Mouse (Mus musculus): ENCODE measurements around the gene Tmem199. TPM values are rescaled to one million over a fixed set of nuclear protein-coding genes. Genes with fewer than 3 reads are reported as not detected.

Gene Tmem199
- polyA plus RNA-seq, 1 experiment from 2014 or later, result 57.0 TPM

DNA sequence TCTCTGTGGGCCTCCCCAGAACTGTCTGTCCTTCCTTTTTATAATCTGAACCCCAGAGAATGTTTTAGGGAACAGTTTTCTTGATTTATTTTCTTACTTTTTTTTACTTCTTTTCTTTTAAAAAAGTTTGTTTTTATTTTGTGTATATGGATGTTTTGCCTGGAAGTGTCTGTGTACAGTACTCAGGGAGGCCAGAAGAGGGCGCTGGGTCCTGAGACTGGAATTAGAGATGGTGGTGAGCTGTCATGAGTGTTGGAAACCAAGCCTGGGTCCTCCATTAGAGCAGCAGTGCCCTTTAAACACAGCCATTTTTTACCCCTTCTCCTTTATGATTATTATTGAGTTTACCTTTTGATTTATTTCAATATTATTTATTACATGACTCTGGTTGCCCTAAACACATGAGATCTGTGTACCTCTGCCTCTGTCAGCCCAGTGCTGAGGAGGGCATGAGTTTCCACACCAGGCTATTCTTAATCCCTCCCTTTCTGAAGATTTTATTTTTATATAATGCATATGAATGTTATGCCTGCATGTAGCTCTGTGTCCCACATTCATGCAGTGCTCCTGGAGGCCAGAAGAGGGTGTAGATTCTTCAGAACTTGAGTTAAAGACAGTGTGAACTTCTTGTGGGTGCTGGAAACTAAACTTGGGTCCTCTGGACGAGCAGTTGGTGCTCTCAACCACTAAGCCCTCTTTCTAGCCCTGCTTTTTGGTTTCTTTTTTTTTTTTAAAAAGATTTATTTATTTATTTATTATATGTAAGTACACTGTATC lies 3.8 kb upstream of the Tmem199 start:
- H3K36me3 ChIP-seq (ENCODE audit: control insufficient read depth, insufficient read depth, low read length), result peaks cover 39% of the 10 kb centered on the region
- no peak overlapping the region for H3K27ac ChIP-seq (ENCODE audit: low read depth, low read length)
- 65% methylated on average over 2 of the region's 2 CpGs for WGBS (ENCODE audit: insufficient replicate concordance)
- H3K4me1 ChIP-seq (ENCODE audit: control insufficient read depth, insufficient read depth, low read length), result peaks cover 14% of the 10 kb centered on the region
- ATAC-seq (replicated peaks; ENCODE audit: insufficient number of reproducible peaks, low FRiP score, low TSS enrichment), result no peak
- no peak overlapping the region for H3K4me2 ChIP-seq
- H3K9me3 ChIP-seq (replicated peaks; ENCODE audit: control insufficient read depth, low read length), result no peaks in the 10 kb centered on the region
- H3K4me3 ChIP-seq (ENCODE audit: low read depth, low read length), result no peak overlapping the region
- no peak overlapping the region for H3K9ac ChIP-seq (ENCODE audit: low read depth, low read length)
- H3K27me3 ChIP-seq (ENCODE audit: control insufficient read depth, insufficient read depth, low read length), result no peaks in the 10 kb centered on the region

DNA sequence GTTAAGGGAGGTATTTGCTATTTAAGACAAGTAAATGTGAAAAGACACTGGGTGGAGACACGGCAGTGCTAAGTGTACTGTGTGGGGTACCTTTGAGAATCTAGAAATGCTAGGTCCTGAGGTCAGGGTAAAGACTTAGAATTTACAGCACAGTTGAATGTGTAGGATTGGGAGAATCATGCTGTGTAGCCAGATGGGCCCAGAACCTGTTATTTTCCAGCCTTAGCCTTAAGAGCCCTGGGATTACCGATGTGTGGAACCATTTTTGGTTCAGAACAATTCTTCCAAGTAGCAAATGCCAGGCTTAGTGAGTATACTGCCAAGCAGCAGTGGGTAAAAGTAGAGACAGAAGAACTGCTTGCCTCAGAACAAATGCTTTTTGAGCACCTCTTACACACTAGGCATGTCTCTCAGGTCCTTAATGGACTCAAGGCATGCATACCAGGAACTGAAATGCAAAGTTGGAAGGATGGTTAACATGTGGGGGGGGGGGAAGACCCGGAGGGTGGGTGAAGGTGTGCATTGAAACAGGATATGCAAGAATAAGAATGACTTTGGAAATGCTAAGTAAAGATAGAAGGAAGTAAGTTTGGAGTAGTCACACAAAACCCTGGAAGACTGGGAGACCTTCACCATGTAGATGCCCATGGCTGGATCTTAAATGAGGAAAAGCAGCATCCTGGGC lies 1.3 kb upstream of the Tmem199 start:
- H3K9me3 ChIP-seq (replicated peaks; ENCODE audit: control insufficient read depth, low read length), result no peaks in the 10 kb centered on the region
- ATAC-seq (replicated peaks; ENCODE audit: insufficient number of reproducible peaks, low FRiP score, low TSS enrichment), result no peak
- 77% methylated on average over 3 of the region's 3 CpGs for WGBS (ENCODE audit: insufficient replicate concordance)
- peaks cover 29% of the 10 kb centered on the region for H3K36me3 ChIP-seq (ENCODE audit: control insufficient read depth, insufficient read depth, low read length)
- peak overlapping the region; percentile 99 for H3K9ac ChIP-seq (ENCODE audit: low read depth, low read length)
- peaks cover 14% of the 10 kb centered on the region for H3K4me1 ChIP-seq (ENCODE audit: control insufficient read depth, insufficient read depth, low read length)
- H3K4me2 ChIP-seq, result peak overlapping the region; percentile 62
- H3K27ac ChIP-seq (ENCODE audit: low read depth, low read length), result no peak overlapping the region
- H3K4me3 ChIP-seq (ENCODE audit: low read depth, low read length), result peak overlapping the region; percentile 91
- no peaks in the 10 kb centered on the region for H3K27me3 ChIP-seq (ENCODE audit: control insufficient read depth, insufficient read depth, low read length)

DNA sequence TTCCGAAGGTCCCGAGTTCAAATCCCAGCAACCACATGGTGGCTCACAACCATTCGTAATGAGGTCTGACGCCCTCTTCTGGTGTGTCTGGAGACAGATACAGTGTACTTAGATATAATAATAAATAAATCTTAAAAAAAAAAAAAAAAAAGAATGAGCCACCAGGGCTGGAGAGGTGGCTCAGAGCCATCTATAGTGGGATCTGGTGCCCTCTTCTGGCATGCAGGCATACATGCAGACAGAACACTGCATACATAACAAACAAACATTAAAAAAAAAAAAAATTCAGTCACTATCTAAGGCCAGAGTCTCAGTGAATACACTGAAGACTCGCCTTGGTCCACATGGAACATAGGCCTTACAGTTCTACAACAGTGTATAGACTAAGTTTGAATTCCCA lies 2.8 kb downstream of the Tmem199 start:
- ATAC-seq (replicated peaks; ENCODE audit: insufficient number of reproducible peaks, low FRiP score, low TSS enrichment), result no peak
- no peak overlapping the region for H3K4me2 ChIP-seq
- no peaks in the 10 kb centered on the region for H3K9me3 ChIP-seq (replicated peaks; ENCODE audit: control insufficient read depth, low read length)
- H3K36me3 ChIP-seq (ENCODE audit: control insufficient read depth, insufficient read depth, low read length), result peaks cover 12% of the 10 kb centered on the region
- H3K27me3 ChIP-seq (ENCODE audit: control insufficient read depth, insufficient read depth, low read length), result no peaks in the 10 kb centered on the region
- H3K4me1 ChIP-seq (ENCODE audit: control insufficient read depth, insufficient read depth, low read length), result peaks cover 14% of the 10 kb centered on the region
- H3K4me3 ChIP-seq (ENCODE audit: low read depth, low read length), result no peak overlapping the region
- H3K27ac ChIP-seq (ENCODE audit: low read depth, low read length), result no peak overlapping the region
- WGBS (ENCODE audit: insufficient replicate concordance), result 78% methylated on average over 5 of the region's 5 CpGs
- H3K9ac ChIP-seq (ENCODE audit: low read depth, low read length), result no peak overlapping the region

DNA sequence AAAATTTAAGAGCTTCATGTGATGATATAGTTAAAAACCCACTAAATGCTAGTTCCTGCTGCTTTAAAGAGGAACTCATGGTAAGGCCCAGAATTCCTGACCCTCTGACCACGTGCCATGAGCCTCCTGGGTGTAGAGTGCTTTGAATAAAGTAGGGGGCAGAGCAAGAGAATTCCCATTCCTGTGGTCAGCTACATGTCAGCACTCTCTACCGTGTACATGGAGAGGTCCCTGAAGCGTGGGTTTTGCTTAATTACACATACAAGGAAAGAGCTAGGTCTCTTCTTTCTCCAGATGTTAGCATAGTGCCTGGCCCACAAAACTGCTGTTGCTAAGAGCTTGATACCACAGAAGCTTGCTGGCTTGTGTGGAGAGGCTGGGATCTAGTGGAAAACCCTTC lies 6.5 kb downstream of the Tmem199 start:
- H3K9me3 ChIP-seq (replicated peaks; ENCODE audit: control insufficient read depth, low read length), result no peaks in the 10 kb centered on the region
- H3K4me2 ChIP-seq, result no peak overlapping the region
- no peak overlapping the region for H3K4me3 ChIP-seq (ENCODE audit: low read depth, low read length)
- no peak for ATAC-seq (replicated peaks; ENCODE audit: insufficient number of reproducible peaks, low FRiP score, low TSS enrichment)
- 77% methylated on average over 3 of the region's 3 CpGs for WGBS (ENCODE audit: insufficient replicate concordance)
- peaks cover 12% of the 10 kb centered on the region for H3K36me3 ChIP-seq (ENCODE audit: control insufficient read depth, insufficient read depth, low read length)
- no peaks in the 10 kb centered on the region for H3K4me1 ChIP-seq (ENCODE audit: control insufficient read depth, insufficient read depth, low read length)
- no peak overlapping the region for H3K27ac ChIP-seq (ENCODE audit: low read depth, low read length)
- H3K27me3 ChIP-seq (ENCODE audit: control insufficient read depth, insufficient read depth, low read length), result peaks cover 12% of the 10 kb centered on the region
- H3K9ac ChIP-seq (ENCODE audit: low read depth, low read length), result no peak overlapping the region

DNA sequence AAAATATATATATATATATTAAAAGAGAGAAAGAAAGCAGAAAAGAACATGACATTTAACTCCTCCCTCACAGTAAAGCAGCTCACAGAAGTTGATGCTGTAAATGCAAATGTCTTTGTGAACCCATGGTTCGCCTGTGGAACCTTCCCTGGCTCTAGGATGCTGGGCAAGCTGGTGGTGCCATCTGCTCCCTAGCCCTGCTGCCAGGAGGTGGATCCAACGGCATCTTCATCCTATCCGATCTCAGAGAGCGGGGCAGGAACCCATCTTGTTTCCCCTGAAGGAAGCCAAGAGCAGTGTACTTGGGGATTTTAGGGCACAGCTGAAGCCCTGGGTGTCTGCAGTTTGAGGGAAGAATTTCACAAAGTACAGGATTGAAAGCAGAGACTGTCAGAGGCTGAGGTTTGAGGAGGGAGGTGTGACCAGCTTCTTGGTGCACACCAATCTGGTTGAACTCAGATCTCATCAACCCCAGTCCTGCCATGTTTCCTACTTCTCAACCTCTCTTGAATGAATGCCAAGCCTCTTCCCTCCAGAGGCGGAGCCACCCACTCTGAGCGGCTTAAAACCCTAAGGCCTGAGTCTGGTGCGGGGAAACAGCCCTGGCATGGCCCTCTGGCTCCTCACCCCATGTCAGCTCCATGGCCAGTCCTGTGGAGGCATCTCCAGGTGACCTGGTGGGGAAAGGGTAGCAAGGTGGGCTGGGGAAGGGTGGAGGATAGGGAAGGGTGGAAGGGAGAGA lies 8.9 kb downstream of the Tmem199 start, which contains the start of gene Sebox:
Gene Sebox, plus strand, starts transcription at position 539 of the 742 bp plus-strand sequence.
- Histone ChIP-seq H3K4me2 (no peak within 1 kb of the TSS), H3K9ac (ENCODE audit: low read depth, low read length) (no peak within 1 kb of the TSS), H3K4me3 (ENCODE audit: low read depth, low read length) (no peak within 1 kb of the TSS), H3K27ac (ENCODE audit: low read depth, low read length) (no peak within 1 kb of the TSS), H3K4me1 (ENCODE audit: control insufficient read depth, insufficient read depth, low read length) (no peaks in the 10 kb centered on the region), H3K36me3 (ENCODE audit: control insufficient read depth, insufficient read depth, low read length) (peaks cover 5% of the 10 kb centered on the region), H3K9me3 (replicated peaks; ENCODE audit: control insufficient read depth, low read length) (no peaks in the 10 kb centered on the region), H3K27me3 (ENCODE audit: control insufficient read depth, insufficient read depth, low read length) (peaks cover 34% of the 10 kb centered on the region)
- 69% methylated on average over 7 of the region's 7 CpGs for WGBS (ENCODE audit: insufficient replicate concordance)
- ATAC-seq (replicated peaks; ENCODE audit: insufficient number of reproducible peaks, low FRiP score, low TSS enrichment), result no peak

DNA sequence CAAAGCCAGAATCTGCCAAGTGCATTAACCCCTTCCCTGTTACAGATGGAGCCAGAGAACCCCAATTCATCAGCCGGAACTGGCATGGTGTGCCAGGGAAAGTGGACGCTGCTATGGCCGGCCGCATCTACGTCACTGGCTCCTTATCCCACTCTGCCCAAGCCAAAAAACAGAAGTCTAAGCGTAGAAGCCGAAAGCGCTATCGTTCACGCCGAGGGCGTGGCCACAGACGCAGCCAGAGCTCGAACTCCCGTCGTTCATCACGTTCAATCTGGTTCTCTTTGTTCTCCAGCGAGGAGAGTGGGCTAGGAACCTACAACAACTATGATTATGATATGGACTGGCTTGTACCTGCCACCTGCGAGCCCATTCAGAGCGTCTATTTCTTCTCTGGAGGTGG lies 10.4 kb downstream of the Tmem199 start:
- no peak for ATAC-seq (replicated peaks; ENCODE audit: insufficient number of reproducible peaks, low FRiP score, low TSS enrichment)
- Histone ChIP-seq H3K4me1 (ENCODE audit: control insufficient read depth, insufficient read depth, low read length) (peaks cover 9% of the 10 kb centered on the region; the same call in 1 of the 2 replicates), H3K27me3 (ENCODE audit: control insufficient read depth, insufficient read depth, low read length) (peaks cover 48% of the 10 kb centered on the region), H3K4me2 (no peak overlapping the region), H3K9me3 (replicated peaks; ENCODE audit: control insufficient read depth, low read length) (no peaks in the 10 kb centered on the region), H3K27ac (ENCODE audit: low read depth, low read length) (no peak overlapping the region), H3K36me3 (ENCODE audit: control insufficient read depth, insufficient read depth, low read length) (peaks cover under 1% of the 10 kb centered on the region; the same call in 1 of the 2 replicates), H3K4me3 (ENCODE audit: low read depth, low read length) (no peak overlapping the region), H3K9ac (ENCODE audit: low read depth, low read length) (no peak overlapping the region)
- WGBS (ENCODE audit: insufficient replicate concordance), result 74% methylated on average over 20 of the region's 20 CpGs

DNA sequence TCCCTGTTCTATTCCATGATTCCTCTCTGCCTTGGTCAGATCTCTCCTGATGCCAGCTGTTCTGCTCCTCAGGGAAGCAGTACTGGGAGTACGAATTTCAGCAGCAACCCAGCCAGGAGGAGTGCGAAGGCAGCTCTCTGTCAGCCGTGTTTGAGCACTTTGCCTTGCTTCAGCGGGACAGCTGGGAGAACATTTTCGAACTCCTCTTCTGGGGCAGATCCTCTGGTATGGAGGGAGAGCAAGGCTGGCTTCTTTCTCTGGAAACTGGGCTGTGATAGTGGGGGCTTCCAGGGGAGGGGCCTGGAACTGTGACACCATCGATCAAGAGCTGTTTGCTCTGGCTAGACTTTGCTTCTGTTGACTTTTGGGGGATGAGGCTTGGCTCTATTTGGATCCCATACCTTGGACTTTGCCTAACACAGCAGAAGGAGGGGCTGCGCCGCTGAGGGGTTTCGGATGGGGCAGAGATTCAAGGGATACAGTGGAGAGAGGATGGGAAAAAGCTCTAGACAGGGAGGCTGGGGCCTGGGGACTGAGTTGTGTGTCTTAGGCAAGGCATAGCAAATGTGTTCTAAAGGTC lies 11.3 kb downstream of the Tmem199 start:
- no peak overlapping the region for H3K4me2 ChIP-seq
- no peak overlapping the region for H3K27ac ChIP-seq (ENCODE audit: low read depth, low read length)
- H3K9me3 ChIP-seq (replicated peaks; ENCODE audit: control insufficient read depth, low read length), result no peaks in the 10 kb centered on the region
- H3K27me3 ChIP-seq (ENCODE audit: control insufficient read depth, insufficient read depth, low read length), result peaks cover 56% of the 10 kb centered on the region
- WGBS (ENCODE audit: insufficient replicate concordance), result 69% methylated on average over 9 of the region's 9 CpGs
- no peak overlapping the region for H3K9ac ChIP-seq (ENCODE audit: low read depth, low read length)
- H3K36me3 ChIP-seq (ENCODE audit: control insufficient read depth, insufficient read depth, low read length), result no peaks in the 10 kb centered on the region
- no peak overlapping the region for H3K4me3 ChIP-seq (ENCODE audit: low read depth, low read length)
- H3K4me1 ChIP-seq (ENCODE audit: control insufficient read depth, insufficient read depth, low read length), result peaks cover 9% of the 10 kb centered on the region; the same call in 1 of the 2 replicates
- no peak for ATAC-seq (replicated peaks; ENCODE audit: insufficient number of reproducible peaks, low FRiP score, low TSS enrichment)

DNA sequence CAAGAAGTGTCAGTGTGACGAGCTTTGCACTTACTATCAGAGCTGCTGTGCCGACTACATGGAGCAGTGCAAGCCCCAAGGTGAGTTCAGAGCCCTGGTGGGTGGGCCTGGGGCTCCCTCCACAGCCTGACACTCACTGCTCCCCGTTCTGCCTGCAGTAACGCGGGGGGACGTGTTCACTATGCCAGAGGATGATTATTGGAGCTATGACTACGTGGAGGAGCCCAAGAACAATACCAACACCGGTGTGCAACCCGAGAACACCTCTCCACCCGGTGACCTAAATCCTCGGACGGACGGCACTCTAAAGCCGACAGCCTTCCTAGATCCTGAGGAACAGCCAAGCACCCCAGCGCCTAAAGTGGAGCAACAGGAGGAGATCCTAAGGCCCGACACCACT lies 12.4 kb downstream of the Tmem199 start:
- H3K9me3 ChIP-seq (replicated peaks; ENCODE audit: control insufficient read depth, low read length), result no peaks in the 10 kb centered on the region
- WGBS (ENCODE audit: insufficient replicate concordance), result 43% methylated on average over 16 of the region's 16 CpGs
- H3K4me1 ChIP-seq (ENCODE audit: control insufficient read depth, insufficient read depth, low read length), result peaks cover 9% of the 10 kb centered on the region; the same call in 1 of the 2 replicates
- ATAC-seq (replicated peaks; ENCODE audit: insufficient number of reproducible peaks, low FRiP score, low TSS enrichment), result no peak
- H3K9ac ChIP-seq (ENCODE audit: low read depth, low read length), result no peak overlapping the region
- no peaks in the 10 kb centered on the region for H3K36me3 ChIP-seq (ENCODE audit: control insufficient read depth, insufficient read depth, low read length)
- peaks cover 64% of the 10 kb centered on the region for H3K27me3 ChIP-seq (ENCODE audit: control insufficient read depth, insufficient read depth, low read length)
- H3K4me2 ChIP-seq, result no peak overlapping the region
- no peak overlapping the region for H3K4me3 ChIP-seq (ENCODE audit: low read depth, low read length)
- no peak overlapping the region for H3K27ac ChIP-seq (ENCODE audit: low read depth, low read length)
